Mouse (Mus musculus): ENCODE measurements around the gene Ankrd50.

The Ankrd50 gene

GRCm38 (mm10) chr3:38484191-38485106 is at the start of gene Ankrd50:
Gene Ankrd50 (minus strand): TSS chr3:38484844.
- DNase-seq (ENCODE audit: low spot score): peak; percentile 90

GRCm38 (mm10) chr3:38534245-38534644 is 49.6 kb upstream of the Ankrd50 start:
- no peak for DNase-seq (ENCODE audit: low spot score)

GRCm38 (mm10) chr3:38520426-38520825 is 35.8 kb upstream of the Ankrd50 start:
- no peak for DNase-seq (ENCODE audit: low spot score)

- no peak for DNase-seq (ENCODE audit: low spot score)
Observed at GRCm38 (mm10) chr3:38519971-38520370, 35.3 kb upstream of the Ankrd50 start.

GRCm38 (mm10) chr3:38503606-38504005 is 19.0 kb upstream of the Ankrd50 start:
- no peak for DNase-seq (ENCODE audit: low spot score)

DNA sequence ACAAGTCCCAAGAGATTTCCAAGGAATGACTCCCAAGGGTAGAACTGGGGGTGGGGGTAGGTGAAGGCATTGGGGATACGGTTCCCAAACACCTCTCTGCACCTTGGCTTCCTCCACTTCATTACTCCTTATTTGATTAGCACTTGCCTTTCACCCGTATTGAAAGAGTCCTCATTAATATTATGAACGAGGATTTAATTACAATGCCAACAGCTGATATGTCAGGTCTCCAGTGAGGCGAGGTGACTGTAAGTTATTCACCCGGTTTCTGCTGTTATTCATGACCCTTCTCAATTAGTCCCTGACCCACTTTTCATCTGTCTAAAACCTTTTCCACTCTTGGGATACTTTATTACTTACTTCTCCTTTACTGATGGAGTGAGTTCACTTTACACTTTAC is 17.5 kb upstream of the Ankrd50 start:
- no peak for DNase-seq (ENCODE audit: low spot score)

- DNase-seq (ENCODE audit: low spot score): no peak
Observed at GRCm38 (mm10) chr3:38501739-38502138, 17.1 kb upstream of the Ankrd50 start.

DNA sequence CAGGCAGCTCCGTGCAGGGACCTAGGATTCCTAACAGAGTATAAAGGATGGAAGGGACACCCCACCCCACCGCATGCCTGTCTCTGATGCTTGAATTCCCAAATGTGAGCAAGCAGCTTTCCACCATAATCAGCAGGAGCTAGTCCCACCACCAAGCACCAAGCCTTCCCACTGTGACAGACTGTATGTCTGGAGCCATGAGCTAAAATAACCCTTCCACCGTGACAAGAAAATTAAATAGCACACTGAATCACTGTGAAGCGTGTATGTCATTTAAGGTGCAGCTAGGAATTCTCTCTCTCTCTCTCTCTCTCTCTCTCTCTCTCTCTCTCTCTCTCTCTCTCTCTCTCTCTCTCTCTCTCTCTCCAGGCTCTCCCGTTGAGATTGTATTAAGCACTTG is 16.7 kb upstream of the Ankrd50 start:
- no peak for DNase-seq (ENCODE audit: low spot score)

DNA sequence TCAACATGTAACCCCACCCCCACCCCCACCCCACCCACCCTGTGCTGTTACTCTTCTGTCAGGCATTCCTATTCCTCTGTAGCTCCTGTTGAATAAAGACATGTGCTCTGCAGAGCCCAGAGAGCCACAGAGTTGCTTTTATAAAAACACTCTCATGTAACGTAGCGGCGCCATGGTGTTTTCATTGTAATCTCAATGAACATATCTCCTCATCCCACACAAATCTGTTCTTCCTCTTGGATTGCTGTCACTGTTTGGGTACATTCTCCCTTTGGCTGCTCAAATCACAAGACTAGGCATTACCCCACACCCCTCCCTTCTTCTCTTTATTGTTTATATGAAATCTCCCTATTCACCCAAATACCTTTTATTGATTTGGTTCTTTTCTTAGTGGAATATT is 13.9 kb upstream of the Ankrd50 start:
- no peak for DNase-seq (ENCODE audit: low spot score)

DNA sequence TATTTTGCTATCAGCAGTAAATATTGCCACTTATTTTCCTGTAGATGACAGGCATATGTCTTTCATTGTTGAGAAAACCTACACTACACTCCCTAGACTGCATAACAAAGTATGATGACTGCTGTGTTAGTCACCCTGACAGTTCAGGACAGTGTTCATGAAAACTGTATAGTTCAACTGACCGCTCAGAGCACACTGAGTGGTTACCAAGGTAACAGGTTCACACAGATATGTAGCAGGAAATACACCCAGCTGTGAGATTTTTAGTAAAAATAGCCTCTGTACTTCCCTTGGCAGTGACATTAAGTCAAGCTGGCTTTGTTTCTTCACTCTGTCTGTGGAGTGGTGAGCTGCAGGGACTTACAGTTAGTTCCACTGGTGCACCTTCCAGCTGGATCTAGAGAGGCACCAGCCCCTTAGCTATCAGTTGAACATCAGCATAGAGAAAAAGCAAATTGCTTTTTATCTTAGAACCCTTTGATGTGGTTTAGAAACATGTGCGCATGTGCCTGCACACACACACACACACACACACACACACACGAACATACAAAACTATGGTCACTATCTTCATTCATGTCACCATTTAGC is 12.2 kb upstream of the Ankrd50 start:
- DNase-seq (ENCODE audit: low spot score): no peak

GRCm38 (mm10) chr3:38491702-38492101 is 7.1 kb upstream of the Ankrd50 start:
- DNase-seq (ENCODE audit: low spot score): no peak

DNA sequence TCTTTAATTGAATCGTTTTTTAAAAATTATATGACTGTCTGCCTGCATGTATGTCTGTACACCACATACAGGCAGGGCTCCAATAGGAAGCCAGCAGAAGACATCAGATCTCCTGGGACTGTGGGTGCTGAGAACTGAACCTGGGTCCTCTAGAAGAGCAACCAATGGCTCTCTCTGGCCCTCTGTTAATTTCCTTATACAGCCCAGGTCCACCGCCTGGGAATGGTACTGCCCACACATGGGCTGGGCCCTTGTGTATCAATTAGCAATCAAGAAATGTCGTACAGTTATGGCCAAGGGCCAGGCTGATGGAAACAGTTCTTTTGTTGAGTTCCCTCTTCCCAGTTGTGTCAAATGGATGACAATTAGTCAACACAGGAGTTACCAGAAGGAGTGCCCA is 6.6 kb upstream of the Ankrd50 start:
- no peak for DNase-seq (ENCODE audit: low spot score)

- DNase-seq (ENCODE audit: low spot score): no peak
Observed at GRCm38 (mm10) chr3:38490720-38491119, 6.1 kb upstream of the Ankrd50 start.

- no peak for DNase-seq (ENCODE audit: low spot score)
Observed at GRCm38 (mm10) chr3:38485107-38485545, 482 bp upstream of the Ankrd50 start.

- peak; percentile 7 for DNase-seq (ENCODE audit: low spot score)
Observed at GRCm38 (mm10) chr3:38483551-38483950, 1.1 kb downstream of the Ankrd50 start.

DNA sequence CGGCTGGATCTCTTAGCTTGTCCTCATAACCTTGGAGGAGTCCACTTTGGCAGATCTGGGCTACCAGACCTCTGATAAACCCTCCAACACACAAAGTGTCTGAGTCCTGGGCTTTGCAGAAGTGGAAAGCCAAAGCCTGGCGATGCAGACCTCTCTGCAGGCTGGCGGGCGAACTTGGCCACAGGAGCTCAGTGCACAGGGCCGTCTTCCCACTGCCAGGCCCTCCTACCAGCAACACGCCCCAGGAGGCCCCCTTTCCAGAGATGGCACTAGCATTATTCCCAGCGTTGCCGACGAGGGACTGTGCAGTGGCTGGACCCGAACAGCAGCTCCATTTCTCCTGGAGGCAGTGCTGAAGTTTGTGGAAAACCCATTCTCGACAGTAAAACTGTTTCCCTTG is 1.9 kb downstream of the Ankrd50 start:
- no peak for DNase-seq (ENCODE audit: low spot score)

- DNase-seq (ENCODE audit: low spot score): no peak
Observed at GRCm38 (mm10) chr3:38481106-38481505, 3.5 kb downstream of the Ankrd50 start.

- no peak for DNase-seq (ENCODE audit: low spot score)
Observed at GRCm38 (mm10) chr3:38477936-38478335, 6.7 kb downstream of the Ankrd50 start.

DNA sequence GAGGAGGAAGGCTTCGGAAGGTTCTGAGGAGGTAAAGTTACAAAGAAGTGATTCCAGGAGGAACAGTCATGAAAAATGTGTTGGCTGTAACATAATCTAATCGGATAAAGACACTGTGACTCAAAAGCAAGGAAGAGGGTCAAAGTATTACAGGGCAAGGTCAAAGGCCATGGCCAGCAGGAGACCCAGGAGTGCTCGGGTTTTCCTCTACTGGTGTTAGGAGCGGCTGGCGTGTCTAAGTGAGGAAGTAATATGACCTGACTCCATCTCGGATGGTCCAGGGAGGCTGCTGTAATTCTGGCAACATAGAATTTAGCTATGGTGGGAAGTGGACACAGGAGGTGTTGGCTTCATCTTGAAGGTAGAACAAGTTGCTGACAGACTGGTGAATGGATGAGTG is 9.1 kb downstream of the Ankrd50 start:
- no peak for DNase-seq (ENCODE audit: low spot score)

- DNase-seq (ENCODE audit: low spot score): no peak
Observed at GRCm38 (mm10) chr3:38473138-38473537, 11.5 kb downstream of the Ankrd50 start.

DNA sequence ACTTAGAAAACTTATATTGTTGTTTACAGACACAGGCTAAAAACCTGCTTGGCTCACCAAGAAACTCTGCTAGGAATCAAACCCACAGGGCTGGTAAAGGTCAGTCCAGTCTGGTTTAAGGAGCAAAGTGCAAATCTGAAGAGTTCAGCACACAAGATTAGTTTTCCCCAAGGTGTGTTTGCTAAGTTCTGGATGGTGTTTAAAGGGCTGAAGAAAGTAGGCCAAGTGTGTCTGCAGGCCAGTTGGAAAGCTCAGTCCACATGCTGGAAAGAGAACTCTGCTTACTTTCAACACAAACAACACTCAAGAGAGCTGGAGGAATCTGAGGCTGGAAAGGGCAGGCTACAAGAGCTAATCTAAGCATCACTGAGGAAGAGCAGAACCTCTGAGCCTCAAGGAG is 13.1 kb downstream of the Ankrd50 start:
- DNase-seq (ENCODE audit: low spot score): no peak

GRCm38 (mm10) chr3:38468131-38468530 is 16.5 kb downstream of the Ankrd50 start:
- no peak for DNase-seq (ENCODE audit: low spot score)

GRCm38 (mm10) chr3:38466880-38467405 is 17.7 kb downstream of the Ankrd50 start:
- no peak for DNase-seq (ENCODE audit: low spot score)

Measured in c-Kit-positive CD71-positive TER-119-positive erythroid progenitor cells, embryonic 14.5 days (primary cell).